Mouse (Mus musculus) kidney, adult 9 months (tissue): ENCODE measurements around the gene Psmb10.
A peak's percentile ranks its signal among the peaks of the same experiment; 100 is the strongest.

ENCODE experiments used
- DNase-seq: peaks from one replicate; pipeline ENCODE4 v3.0.0; 2022

Psmb10 gene

GRCm38 (mm10) chr8:105936866-105937475, 1.3 kb downstream of the Psmb10 start:
- peak; percentile 96 for DNase-seq

- DNase-seq: no peak
These were observed 2.2 kb downstream of the Psmb10 start for GRCm38 (mm10) chr8:105935863-105936603.

- DNase-seq: no peak
These were observed 3.1 kb downstream of the Psmb10 start for GRCm38 (mm10) chr8:105935105-105935504.

- no peak for DNase-seq
These were observed 4.5 kb downstream of the Psmb10 start, which contains the start of gene Ctrl for GRCm38 (mm10) chr8:105933762-105934161. Gene Ctrl (minus strand): TSS chr8:105933862.

DNA sequence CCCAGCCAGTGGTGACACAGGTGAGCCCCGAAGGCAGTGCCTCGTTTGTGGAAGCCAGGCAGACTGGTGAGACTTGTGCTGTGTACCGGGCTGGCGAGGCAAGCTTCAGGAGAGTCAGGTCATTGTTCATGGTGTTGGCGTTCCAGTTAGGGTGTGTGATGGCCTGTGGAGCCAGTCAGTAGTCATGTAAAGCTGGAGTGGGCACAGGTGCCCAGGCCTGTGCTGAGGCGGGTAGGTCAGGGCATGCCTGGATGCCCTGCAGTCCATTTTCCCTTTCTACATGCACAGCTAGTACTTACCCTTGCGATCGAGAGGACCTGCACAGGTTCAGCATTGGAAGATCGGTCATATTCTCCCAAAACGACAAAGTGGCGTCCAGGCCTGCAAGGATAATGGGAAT, 5.7 kb downstream of the Psmb10 start:
- DNase-seq: no peak

- no peak for DNase-seq
These were observed 7.0 kb downstream of the Psmb10 start for GRCm38 (mm10) chr8:105931271-105931670.

GRCm38 (mm10) chr8:105930602-105931001, 7.6 kb downstream of the Psmb10 start:
- peak; percentile 84 for DNase-seq

- no peak for DNase-seq
These were observed 13.1 kb downstream of the Psmb10 start for GRCm38 (mm10) chr8:105925123-105925522.

DNA sequence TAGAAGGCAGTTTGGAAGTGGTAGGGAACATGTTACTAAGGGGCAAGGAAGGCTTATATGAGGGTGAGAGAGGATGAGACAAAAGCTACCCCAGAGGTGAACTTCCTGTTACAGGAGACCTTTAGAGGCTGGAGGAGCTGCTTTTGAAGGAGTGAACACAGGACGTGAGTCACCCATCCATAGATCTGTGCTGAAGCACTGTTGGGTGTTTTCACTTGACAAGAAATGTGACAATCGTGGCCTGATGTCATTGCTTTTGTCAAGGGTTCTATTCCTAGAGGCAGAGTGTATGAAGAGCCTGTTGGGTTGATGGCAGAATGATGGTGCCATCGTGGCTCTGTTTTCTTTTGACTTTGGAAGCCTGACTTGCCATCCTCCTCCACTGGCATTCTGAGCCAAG, 18.9 kb downstream of the Psmb10 start:
- DNase-seq: no peak

- peak; percentile 12 for DNase-seq
These were observed 37.2 kb downstream of the Psmb10 start for GRCm38 (mm10) chr8:105900941-105901616.

- DNase-seq: peak; percentile 90
These were observed 37.9 kb downstream of the Psmb10 start, which contains the start of gene Pskh1 for GRCm38 (mm10) chr8:105900180-105900940. Gene Pskh1 (plus strand): TSS chr8:105900441.

GRCm38 (mm10) chr8:105897801-105898480, 40.3 kb downstream of the Psmb10 start:
- no peak for DNase-seq

- peak; percentile 78 for DNase-seq
These were observed 44.9 kb downstream of the Psmb10 start, which contains the start of gene Nrn1l for GRCm38 (mm10) chr8:105893339-105893738. Gene Nrn1l (plus strand): TSS chr8:105893567.

DNA sequence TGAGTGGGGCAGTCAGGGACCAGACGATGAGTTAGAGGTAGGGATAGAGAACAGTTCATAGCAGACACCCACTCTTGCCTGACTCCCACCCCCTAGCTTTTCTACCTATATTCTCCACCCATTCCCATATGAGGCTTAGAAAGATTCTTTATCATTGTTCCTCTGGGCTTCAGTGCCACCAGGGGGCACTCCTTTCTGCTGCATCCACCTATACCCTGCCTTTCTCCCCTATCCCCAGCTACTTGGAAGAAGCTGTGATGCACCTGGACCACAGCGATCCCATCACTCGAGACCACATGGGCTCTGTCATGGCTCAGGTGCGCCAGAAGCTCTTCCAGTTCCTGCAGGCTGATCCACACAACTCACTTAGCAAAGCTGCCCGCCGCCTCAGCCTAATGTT, 45.8 kb downstream of the Psmb10 start:
- peak; percentile 26 for DNase-seq

DNA sequence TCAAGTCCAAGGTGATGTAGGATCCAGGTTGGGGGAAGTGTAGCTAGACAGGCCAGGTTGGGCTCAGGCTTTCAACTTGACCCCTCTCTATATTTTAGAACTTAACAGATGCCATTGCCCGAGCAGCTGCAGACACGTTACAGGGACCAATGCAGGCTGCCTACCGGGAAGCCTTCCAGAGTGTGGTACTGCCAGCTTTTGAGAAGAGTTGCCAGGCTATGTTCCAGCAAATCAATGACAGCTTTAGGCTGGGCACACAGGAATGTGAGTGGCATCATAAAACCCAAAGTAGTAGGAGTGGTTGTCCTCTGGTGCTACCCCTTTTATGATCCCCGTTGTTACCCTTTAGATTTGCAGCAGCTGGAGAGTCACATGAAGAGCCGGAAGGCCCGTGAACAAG, 47.4 kb downstream of the Psmb10 start:
- DNase-seq: no peak

DNA sequence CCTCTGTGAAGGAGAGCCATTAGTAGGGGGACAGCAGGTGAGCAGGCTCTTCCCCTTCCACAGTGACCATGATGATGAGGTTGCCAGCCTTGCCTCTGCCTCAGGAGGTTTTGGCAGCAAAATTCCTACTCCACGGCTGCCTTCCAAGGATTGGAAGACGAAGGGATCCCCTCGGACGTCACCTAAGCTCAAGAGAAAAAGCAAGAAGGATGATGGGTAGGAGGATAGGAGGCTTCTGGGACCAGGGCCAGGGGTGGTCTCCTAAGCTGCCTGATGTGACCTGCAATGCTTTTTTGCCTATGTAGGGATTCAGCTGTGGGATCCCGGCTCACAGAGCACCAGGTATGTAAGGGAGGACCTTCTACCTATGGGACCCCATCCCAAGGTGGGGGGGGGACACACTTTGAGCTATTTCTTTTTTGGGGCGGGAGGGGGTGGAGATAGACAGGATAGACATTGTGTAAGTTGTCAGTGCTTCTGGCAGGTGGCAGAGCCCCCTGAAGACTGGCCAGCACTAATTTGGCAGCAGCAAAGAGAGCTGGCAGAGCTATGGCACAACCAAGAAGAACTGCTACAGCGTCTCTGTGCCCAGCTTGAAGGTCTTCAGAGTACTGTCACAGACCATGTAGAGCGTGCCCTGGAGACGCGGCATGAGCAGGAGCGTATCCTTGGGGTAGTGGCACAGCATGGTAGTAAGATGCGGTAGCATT, 48.3 kb downstream of the Psmb10 start:
- no peak for DNase-seq
